Mouse (Mus musculus) lung, postnatal 0 days (tissue): ENCODE data around the gene Dclk1.

Experiments used
- CTCF ChIP-seq: IDR thresholded peaks from 2 replicates; pipeline ENCODE4 v1.5.1; 2016; ENCODE audit warnings: antibody characterized with exemption, mild to moderate bottlenecking
- EP300 ChIP-seq: IDR thresholded peaks from 2 replicates; pipeline ENCODE4 v1.6.1; 2016; ENCODE audit warnings: antibody characterized with exemption, mild to moderate bottlenecking, control low read depth

DNA sequence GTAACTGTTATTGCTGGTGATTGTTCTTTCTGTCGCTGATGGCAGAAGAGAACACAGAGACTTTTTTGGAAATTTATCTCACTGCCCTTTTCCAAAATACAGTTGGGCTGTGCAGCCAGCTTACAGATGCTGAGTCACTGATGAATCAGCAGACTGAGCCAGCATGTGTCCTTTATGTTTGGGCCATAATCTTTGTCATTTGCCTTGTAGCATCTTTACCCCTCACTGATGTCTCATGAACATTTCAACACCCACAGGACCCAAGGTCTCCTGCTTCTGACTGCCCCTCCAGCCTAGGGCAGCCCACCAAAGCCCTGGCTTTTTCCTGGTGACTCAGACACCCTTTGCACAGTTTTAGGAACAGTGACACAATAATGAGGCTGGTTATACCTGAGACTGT lies 159.1 kb downstream of the Dclk1 start:
- TF ChIP-seq CTCF = no peak
- TF ChIP-seq EP300 = no peak
